Mouse (Mus musculus): ENCODE results near the gene Gm26566.

Gm26566 gene

DNA sequence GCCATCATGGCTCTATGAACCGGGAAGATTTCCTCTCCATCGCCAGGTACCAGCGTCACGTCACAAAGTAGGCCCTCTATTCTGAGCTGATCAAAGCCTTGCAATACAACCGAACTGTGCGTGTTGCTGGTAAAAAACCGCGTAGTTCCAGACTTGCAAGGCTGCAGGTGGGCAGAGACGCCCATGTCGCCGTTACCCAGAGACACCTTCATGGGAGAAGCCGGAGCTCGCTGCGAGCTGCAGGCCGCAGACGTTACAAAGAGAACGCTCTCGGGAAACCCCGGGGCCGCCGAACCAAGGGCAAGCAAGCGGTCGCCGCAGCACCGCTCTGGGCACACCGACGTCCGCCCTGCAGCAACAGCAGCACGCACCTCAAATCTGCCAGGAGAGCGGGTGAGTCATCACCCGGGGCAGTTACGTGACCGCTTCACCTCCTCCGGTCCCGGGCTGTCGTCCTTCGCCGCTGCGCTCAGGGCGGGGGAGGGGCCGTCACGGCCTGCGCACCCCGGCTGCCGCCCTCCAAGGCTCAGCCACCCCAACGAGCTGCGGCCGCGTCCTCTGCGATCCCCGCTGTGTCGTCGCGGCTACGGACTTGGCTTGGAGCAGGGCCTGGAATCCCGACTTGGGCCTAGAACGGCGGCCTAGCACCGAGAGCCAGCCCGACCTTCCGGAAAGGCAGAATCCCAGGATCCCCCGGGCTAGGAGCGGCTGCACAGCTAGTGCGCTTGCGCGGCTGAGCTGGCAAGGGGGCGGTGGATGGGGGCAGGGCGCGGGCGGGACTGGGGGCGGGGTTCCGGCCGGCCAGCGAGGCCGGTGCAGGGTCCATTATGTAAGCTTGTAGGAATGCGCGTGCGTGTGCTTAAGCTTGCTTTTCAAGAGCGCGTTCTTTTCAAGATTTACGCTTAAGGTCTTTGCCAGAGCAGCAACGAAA is at the start of gene Gm26566, which contains the start of gene Klhl9:
Gm26566 (plus strand) TSS at position 15 of the 931 bp plus-strand sequence.
Klhl9 (minus strand) TSS at position 675 of the 931 bp plus-strand sequence.
- DNase-seq (ENCODE audit: low read depth, low spot score), result peak; percentile 65

DNA sequence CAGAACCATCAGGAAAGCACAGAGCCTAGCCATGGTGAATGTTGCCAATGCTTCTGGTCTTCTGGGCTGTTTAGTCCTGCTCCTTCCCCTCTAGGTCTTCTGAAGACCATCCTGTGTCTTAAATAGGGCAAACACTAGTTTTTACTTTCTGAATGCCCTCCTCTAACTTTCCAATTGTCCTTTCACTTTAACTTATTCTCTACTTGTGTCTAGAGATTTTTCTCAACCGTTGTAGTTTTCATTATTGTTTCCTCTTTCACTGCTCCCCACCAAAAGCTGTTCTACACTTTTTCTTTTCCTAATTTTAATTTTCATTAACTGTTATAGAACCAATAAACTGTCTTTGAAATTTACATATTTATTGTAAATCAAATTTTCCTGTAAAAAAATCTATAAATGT is 44.8 kb upstream of the Gm26566 start, which contains the start of gene Ifna16:
Ifna16 (minus strand) TSS at position 101 of the 400 bp plus-strand sequence.
- no peak for DNase-seq (ENCODE audit: low read depth, low spot score)

DNA sequence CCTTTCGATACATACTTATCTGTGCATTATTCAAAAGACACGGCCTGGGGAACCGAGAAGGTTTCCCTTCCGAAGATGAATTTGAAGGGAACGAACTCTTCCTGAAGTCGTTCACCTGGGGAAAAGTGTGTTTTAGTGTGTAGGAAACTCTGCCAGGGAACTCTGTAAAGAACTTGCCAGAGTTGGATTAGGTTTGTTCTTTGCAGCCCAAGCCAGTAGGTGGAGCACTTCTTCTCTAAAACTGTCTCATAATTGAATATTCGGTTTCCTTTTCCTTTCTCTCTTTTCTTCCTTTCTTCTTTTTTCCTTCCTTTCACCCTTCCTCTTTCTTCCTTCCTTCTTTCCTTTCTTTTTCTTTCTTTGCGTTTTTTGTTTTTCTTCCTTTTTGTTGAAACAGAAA is 41.2 kb upstream of the Gm26566 start:
- DNase-seq (ENCODE audit: low read depth, low spot score), result no peak

DNA sequence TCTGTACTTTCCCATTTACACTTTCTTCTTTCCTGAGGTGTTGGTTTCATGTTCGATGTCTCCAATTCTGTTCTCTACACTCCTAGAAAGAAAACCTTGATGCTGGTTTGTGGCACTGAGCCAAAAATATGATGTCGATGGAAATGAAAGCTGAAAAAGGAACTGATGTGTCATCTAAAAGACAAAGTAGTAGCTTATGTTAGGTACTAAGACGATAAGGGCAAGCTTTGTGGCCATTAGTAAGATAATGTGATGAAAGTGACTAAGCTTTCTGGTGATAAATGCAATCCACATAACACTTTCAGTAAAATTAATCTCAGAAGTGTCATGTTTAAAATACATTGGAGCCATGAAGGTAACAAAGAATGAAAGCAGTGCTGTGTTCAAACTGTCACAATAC is 40.3 kb upstream of the Gm26566 start:
- no peak for DNase-seq (ENCODE audit: low read depth, low spot score)

DNA sequence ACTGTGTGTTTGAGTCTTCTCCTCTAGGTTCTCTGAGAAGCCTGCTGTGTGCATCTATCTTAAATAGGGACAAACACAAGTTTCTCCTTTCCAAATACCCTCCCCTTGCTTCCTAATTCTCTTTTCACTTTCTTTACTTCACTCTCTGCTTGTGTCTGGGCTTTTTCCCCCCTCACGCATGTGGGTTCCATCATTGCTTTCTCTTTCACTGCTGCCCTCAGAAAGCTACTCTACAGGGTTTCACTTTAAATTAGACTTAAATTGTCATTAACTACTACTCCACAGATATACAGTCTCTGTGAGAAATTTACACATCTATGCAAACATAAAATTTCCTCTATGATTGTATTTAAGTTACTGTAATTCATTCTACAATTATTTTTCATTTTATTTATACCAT is 37.8 kb upstream of the Gm26566 start, which contains the start of gene Ifna2:
Ifna2 (minus strand) TSS at position 101 of the 400 bp plus-strand sequence.
- DNase-seq (ENCODE audit: low read depth, low spot score), result no peak

DNA sequence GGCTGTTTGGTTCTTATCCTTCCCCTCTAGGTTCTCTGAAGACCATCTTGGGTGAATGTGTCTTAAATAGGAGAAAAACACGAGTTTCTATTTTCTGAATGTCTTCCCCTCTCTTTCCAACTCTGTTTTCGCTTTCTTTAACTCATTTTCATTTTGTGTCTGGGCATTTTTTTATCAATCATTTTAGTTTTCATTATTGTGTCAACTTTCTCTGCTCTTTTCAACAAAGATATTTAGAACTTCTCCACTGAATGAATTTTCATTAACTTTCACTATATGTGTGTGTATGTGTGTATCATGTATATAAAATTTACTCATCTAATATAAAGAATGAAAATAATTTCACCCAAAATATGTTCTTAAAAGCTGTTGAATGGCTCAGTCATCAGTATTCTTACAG is 30.3 kb upstream of the Gm26566 start, which contains the start of gene Ifnab:
Ifnab (minus strand) TSS at position 101 of the 400 bp plus-strand sequence.
- DNase-seq (ENCODE audit: low read depth, low spot score), result no peak

DNA sequence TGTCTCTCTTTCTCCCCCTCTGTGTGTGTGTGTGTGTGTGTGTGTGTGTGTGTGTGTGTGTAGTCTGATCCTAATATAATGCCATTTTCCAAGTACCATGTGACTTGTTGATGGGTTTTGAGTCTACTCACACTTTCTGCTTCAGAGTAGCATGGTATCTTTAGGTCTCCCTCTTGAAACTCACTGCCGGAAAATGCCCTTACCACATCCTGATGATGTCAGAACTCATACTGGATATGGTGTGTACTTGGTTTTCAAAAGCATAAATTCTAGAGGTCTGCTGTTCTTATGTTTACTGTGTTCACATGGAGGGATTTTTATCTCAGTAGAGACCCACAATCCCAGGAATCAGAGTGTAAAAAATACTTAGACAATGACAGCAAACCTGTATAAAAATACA is 29.1 kb upstream of the Gm26566 start:
- DNase-seq (ENCODE audit: low read depth, low spot score), result no peak

DNA sequence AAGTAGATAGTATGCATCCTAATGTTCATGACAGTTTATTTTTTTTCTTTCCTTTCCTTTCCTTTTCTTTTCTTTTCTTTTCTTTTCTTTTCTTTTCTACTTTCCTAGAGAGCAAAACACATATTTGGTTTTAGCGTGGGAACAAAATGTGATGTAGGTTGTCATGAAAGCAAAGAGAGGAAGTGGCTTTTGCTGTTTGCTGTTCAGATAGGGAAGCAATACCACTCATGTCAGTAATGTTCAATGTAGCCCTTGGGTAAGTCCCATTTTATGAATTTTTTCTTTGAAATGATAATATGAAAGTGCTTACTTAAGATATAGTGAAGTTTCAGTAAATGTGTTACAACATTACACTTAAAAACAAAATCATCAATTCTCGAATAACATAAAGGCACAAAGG is 28.2 kb upstream of the Gm26566 start:
- no peak for DNase-seq (ENCODE audit: low read depth, low spot score)

DNA sequence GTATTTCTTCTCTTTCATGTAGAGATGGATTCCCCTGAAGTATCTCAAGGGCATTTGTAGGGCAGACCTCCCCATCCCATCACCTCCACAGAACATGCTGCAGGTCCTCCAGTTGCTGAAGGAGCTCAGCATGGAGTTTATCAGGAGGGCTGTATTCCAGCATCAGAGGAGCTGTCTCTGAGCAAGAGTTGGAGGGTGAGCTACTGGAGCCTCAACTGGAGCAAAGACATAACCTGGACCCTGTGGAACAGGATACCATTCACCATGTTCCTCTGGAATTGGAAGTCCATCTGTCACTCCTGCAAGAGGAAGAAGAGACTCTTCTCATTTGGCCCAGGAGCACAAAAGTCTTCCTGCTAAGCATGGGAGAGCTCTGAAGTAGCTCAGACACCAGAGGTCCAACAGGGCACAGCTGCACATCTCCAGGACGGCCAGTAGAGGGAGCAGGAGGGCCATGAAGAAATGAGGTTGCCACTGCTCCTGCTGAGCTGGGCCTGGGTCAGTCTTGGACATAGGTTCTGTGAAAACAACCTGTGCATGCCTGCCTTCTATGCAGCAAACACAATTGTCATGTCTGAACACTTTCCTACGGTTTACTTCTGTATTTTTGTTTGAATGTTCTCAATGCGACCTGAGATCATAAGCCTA is 25.2 kb upstream of the Gm26566 start:
- DNase-seq (ENCODE audit: low read depth, low spot score), result peak; percentile 16

DNA sequence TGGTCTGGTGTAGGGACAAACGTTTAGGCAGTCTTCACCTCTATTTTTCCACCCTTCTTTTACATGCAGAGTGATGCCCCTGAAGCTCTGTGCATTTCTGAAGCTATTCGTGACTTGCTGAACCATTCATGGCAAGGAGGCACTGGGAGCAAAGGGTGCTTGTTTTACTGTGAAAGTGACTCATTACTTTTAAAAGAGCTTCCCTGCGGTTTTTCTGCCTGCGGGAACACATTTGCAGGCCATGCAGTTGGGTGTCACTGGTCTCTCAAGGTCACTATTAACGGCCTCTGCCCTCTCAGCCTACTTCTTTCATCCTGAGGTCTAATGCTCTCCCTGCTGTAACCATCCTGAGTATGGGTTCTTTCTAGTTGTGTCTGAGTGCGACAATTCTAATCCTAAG is 24.5 kb upstream of the Gm26566 start:
- DNase-seq (ENCODE audit: low read depth, low spot score), result no peak

DNA sequence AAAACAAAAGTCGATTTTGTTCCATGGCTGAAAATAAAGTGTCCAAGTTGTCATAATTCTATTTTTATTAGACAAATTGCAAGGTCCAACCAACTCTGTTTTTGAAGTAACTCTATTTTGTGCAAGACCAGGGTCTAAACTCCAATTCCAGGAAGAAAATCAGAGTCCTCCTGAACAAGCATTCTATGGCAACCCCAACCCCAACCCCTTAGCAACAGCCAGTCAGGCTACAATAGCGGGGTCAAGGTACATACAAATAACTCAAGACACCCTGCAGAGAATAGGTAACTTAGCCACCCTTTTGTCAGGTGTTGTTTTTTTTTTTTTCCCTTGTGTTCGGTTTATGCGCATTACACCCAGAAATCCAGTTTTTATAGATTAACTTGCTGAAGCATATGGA is 23.9 kb upstream of the Gm26566 start:
- DNase-seq (ENCODE audit: low read depth, low spot score), result no peak

DNA sequence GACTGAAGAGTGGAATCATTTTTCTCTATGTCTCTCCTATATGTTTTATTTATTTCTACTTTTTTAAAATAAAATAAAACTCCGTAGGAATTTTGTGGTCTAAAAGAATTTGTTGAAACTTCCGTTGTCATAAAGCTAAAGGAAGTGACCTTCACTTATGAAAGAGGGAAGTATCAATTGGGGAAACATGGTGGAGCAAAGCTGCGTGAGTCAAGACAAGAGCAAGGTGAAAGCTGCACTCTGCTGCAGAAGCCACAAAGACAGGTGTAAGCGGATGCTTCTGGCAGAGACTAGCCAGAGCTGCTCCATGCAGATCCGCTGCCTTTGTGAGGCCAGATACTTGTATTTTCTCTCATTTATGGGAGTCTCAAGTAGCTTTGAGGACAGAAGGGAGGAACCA is 22.8 kb upstream of the Gm26566 start:
- DNase-seq (ENCODE audit: low read depth, low spot score), result no peak

DNA sequence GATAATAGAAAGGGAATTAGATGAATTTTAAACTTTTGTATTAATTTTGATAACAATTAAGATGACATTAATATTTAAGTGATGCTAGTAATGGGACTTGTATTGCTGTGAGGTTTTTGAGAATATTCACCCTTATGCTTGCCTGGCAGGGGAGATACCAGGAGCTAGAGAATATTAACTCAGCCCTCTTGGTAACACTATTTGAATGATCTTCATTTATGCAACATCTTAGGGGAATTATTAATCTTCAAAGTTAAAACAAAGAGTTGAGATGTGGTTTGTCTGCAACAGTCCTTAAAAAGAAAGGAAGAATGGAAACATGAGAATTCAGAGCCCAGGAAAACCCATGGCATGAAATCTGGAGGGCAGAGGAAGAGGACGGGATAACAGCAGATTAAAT is 22.3 kb upstream of the Gm26566 start:
- DNase-seq (ENCODE audit: low read depth, low spot score), result no peak

DNA sequence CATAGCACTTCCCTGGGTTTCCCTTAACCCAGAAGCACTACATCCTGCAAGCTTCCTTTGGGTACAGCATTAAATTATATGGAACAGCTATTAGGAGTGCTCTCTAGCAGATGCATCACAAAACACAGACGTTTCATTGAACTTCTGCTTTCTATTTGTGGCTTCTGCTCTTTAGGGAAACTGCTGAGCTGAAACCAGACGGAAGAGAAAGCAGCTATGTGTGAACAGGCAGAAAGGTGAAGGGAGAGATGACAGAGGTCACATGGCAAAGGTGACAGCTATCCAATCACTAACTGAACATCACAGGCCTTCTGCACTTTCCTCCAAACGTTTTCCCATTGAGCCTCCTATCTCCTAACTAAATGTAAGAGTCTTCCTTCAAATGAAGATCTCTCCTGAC is 15.7 kb upstream of the Gm26566 start:
- DNase-seq (ENCODE audit: low read depth, low spot score), result no peak

DNA sequence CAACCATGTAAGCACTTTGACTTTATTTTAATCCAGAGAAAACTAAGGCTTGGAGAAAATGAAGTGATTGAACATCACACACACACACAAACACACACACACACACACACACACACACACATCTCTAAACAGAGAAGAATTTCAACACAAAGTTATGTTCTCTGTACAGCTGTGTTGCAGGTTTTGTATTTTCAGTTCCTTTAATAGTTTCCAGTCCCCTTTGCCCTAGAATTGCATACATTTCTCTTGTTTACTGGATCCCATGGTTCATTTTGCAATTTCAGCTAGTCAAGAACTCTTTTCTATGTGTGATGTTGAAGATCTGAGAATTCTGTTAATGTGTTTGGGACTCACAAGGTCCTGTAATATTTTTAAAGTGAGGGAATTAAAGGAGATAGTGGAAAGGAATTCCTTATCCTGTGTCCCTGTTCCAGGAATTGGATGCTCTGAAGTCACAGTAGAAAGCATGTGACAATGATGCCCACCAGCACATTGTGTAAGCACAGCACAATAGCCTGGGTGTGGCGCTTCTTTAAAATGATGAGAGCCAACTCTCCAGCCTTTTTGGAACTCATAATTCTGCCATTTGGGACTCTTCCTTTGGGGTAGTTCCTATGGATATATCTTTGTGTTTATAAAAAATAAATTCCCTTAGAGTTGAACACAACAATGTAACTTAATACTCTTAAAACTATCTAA is 14.3 kb upstream of the Gm26566 start:
- no peak for DNase-seq (ENCODE audit: low read depth, low spot score)

DNA sequence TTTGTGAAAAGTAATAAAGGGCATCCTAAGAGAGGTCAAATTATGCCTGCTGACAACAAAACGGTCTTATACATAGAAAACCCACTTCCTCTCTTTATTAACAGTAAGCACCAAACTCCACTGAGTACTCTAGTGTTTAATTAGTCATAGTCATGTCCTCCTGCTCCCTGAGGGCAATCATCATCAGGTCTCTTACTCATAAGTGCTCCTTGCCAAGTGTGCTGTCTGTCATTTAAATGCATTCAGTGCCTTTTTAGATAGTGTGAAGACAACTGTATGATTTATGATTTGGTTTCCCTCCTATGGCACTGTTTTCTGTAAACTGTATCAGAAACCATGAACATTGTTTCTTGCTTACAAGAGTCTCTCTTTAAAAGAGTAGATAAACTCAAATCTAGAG is 7.3 kb upstream of the Gm26566 start:
- DNase-seq (ENCODE audit: low read depth, low spot score), result no peak

DNA sequence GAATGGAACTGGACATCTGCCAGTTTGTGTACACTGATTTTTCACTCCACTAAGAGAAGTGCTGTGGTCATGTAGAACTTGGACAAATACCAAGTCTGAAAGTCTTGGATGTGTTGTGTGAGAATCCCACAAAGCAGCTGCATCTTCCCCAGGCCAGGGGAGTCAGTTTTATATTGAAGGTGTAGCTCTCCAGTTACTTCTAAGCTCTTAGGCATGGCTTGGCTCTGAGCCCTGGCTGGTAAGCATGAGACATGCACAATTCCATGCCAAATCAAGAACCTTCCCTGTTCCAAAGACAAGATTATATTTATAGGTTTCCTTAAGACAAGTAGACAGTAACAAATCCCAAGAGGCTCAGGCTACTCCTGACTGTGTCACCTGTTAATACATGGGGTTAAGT is 6.5 kb upstream of the Gm26566 start:
- DNase-seq (ENCODE audit: low read depth, low spot score), result no peak

DNA sequence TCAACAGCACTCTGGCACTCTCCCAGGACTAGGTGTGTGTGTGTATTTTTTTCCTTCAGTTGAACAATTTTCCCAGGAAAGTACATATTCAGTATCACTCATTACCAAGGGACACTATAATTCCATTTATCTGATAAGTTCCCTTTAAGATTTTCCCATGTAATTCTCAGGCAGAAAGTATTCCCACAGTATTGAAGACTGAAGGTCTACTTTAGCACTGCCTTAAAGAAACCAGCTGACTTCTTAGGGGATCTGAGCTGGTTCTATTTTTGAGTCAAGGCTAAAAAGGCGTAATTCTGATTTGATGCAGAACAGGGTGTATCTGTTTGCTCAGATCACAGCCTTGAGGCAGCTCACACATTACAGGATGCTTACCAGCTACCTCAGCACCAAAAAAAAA is 2.9 kb upstream of the Gm26566 start:
- no peak for DNase-seq (ENCODE audit: low read depth, low spot score)

DNA sequence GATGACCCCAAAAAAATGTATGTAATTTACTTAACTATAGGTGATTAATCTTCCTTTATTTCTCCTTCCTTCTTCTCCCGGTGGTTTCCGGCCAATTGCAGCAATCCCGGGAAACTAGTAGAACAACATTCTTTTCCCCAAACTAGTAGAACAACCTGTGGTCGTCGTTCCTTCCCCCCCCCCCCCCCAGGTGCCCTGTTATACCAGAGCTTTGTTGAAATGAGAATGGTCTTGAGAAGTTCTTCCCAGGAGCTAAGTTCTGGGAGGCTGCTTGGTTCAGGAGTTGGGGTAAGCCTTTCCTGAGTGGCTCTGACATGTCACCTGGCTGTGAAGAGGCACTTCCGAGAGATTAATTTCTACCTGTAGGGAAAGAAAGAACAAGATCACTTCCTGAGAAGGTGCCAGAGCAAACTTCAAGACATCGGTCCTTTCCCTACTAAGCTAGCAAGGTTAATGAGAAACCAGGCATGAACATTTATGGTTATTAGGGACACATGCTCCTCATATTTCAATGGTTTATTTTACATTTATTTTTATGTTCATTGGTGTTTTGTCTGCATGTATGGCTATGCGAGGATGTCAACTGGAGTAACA is 2.0 kb downstream of the Gm26566 start:
- DNase-seq (ENCODE audit: low read depth, low spot score), result no peak

DNA sequence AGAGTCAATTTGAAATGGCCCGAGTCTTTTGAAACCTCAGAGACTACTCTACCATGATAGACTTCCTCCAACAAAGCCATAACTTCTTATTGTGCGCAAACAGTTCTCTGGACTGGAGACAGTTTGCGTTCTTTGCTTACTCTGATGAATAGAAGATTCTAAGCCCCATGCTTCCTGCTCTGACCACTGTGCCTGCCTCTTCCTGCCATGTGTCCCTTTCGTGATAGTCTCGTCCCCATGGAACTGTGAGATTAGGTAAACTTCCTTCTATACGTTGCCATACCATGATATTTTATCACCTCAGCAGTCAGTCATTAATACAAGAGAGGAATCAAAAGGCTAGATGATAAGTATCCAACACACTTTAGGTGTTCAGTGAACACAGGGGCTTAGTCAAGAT is 5.1 kb downstream of the Gm26566 start:
- DNase-seq (ENCODE audit: low read depth, low spot score), result no peak

DNA sequence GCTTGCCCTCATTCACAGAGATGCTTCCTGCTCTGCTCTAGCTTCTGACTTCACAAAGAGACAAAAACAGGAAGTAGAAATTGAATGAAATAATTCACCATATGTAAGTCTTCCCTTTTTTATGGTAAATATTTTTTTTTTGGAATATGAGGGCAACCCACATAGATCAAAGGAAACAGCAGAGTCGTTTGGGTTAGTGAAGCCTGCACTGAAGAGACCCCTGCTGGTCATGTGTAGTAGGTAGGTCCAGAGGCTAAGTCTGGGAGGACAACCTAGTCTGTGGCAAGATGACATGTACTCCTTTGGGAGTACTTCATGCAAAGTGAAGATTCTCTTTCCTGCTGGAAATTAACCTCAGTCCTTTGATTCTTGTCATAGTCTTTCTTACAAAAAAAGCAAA is 5.7 kb downstream of the Gm26566 start:
- DNase-seq (ENCODE audit: low read depth, low spot score), result no peak

DNA sequence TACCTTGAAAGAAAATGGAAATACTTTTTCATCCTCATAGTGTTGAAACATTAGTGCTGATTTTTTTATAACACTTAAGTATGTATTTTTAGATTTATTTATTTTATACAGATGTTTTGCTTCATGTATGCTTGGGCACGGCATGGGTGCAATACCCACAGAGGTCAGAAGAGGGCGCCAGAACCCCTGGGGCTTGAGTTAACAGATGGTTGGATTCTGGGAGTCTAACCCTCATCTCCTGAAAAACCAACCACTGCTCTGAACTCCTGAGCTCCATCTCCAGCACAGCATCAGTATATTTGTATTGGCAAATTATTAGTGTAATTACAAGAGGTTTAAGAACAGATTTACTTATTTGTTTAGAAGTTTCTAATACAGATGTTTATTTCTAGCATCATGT is 16.9 kb downstream of the Gm26566 start:
- no peak for DNase-seq (ENCODE audit: low read depth, low spot score)
